Mouse (Mus musculus) thymus, postnatal 10 days (tissue): Measurements from ENCODE around the gene Lemd1.

ENCODE experiments used
- DNase-seq, 2 experiments: peaks; one replicate each; pipeline ENCODE4 v3.0.0; 2021; ENCODE audit warnings: low spot score in 2 of 2

Lemd1 gene

DNA sequence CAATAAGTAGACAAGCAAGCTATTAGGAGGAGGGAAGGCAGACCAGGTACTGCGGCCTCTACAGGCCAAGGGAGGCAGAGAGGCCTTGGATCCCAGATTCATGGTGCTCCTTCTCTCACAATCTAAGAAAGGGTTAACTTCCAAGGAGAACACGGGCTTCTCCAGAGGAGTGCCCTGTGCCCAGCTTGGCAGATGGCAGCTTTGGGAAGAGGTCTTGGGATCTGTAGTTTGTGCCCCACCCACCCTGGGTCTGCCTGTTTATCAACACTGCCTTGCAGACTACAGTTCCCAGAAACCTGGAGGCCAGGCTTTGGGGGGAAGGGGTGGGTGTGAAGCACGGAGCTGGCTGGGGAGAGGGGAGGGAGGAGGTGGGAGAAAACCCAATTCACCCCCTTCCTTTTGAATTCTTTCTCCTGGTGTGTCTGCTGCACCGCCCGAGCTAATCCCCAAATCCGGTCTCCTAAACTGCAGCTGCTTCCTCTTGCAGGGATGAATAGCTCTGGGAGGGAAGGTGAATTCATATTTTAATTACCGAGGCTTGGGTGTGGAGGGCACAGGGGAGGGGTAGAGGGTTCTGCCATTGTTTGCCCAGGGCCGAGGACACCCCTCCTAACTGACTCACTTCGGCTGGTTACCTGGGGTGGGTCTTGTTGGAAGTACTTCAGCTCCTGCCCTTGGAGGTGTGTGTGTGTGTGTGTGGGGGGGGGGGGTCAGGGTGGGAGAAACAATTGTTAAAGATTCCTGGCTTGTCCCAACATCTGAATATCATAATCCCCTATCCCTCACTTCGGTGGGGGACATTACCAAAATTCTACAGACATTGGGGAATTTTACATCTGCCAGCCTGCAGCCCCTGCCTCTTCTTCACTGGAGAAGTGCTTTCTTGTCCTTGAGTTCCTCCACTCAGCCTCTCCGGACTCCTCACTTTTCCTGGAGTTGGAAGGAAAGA, 9.6 kb downstream of the Lemd1 start:
- DNase-seq = no peak

DNA sequence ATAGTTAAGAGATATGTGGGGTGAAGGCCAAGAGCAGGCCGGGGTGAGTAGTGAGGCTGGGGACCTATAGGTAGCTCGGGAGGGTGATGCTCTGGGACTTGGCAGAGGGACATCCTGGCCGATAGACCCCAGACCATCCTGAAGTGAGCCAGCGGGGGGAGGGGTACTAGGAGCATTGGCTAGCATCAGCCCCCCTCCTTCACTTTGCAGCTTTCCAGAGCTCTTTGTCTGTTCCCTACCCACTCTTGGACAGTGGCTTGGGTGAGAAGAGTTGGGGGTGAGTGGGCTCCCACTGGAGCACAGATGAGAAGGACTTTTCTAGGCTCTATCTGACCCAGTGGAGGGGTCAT, 10.3 kb downstream of the Lemd1 start:
- DNase-seq = no peak

DNA sequence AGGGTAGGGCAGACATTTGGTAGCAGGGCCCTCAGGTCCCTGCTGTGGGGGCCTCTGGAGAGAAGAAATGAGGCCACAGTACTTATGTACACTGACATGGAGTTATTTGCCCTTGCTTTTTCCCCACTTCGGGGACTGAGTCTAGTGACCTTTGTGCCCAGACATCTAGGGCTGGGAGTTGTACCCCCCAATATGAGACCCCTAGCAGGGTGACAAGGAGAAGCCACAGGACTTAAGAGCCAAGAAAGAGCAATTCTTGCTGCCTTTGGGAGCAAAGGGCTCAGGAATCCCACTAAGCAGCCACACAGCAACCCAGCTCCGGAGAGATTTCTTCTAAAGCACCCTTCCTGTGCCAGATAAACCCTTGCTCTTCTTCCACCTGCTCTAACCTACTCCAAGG, 10.7 kb downstream of the Lemd1 start:
- DNase-seq = no peak

DNA sequence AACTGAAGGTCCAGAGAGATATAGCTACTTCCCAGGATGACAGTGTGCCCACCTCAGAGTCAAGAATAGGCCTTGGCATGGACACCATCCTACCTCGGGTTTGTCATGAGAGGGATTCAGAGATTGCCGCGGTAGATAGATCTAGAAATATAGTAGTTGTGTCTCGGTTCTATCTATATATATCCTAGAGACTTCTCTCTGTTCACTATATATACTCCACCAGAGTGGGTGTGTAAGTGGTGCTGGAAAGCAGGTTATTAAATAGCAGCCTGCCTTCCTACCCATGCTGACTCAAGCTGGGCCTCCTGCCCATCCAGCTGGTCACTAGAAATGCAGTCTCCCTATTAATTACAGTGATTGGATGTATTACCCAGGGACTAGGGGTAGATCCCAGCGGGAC, 11.5 kb downstream of the Lemd1 start:
- DNase-seq = no peak

DNA sequence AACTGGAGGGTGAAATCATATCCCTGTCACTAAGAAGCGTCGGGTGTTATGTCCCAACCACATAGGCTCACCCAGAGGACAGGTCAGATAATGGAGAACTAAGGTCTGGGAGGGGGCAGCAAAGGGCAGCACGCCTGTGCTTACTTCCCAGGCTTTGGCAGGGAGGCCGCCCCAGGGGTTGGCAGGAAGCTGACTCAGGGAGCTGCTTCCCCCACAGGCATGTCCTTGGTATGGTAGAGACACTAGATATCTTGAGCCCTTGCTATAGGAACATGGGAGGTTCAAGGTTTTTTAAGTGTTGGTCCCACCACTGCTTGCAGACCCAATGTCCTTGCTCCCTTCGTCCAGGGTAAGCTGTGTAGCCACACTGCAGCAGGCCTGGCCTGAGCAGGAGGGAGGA, 14.7 kb downstream of the Lemd1 start:
- no peak for DNase-seq

DNA sequence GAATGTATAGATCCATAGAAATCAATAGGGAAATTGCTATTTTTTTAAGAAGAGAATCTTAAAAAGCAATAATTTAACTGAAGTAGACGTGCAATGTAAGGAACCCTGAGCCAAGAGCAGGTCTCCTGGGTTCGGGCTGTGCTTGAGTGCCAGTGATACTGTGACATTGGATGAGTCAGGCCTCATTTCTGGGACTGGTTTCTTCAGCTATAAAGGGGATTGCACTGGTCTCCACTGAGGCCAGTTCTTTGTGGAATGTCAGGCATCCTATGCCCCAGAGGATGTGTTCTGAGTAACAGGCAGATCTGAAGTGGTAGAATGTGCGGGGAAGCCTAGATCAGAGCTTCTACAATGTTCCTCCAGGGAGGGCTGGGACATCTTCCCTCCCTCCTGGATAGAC, 15.6 kb downstream of the Lemd1 start:
- no peak for DNase-seq

DNA sequence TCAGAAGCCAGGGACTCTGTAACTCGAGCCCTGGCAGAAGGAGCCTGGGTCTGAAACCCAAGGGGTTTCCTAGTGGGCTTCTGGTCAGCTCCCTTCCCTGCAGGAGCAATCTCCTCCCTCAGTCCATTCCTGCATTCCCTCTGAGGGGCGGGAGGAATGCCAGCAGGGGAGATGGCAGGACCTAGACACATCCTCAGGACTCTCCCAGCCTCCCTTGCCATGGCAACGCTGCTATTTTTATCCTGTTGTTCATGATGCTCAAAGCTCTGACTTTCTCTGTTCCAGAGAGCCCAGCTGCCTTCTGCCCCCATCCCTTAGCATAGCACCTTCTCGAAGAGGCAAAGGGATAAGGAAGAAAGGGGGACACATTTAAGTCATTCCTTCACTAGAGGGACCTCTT, 16.9 kb downstream of the Lemd1 start:
- DNase-seq = no peak

DNA sequence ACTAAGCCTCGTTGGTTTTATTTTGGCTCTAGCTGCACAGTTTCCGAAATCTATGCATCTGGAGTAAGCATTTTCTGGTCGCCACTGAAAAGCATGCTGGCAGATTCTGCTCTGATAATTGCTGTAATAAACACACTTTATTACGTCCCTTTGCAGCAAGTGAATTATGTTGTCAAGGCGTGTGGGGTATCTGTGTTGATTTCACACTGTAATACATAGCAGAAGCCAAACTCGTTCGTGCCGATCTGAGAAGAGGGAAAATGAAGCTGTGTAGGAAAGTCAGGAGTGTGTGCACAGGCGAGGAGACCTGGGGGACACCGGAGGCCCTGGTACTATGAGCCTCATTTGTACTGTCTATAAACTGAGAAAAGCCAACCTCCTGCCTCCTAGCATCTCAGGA, 18.2 kb downstream of the Lemd1 start:
- no peak for DNase-seq

DNA sequence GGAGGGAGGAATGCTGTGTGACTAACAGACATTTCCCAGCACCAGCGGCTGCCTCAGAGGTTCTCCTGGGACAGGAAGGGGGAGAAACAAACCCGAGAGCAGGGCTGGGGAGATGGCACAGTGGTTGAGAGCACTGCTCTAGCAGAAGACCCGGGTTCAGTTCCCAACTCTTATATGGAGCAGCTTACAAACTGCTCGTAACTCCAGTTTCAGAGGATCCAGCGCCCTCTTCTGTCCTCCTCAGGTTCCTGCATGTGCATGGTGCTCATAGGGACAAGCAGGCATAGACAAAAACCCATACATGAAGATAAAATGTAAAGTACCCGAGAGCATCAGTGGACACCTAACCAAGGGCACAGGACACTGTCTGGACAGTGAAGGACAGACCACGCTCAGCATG, 19.7 kb downstream of the Lemd1 start:
- DNase-seq = peak in 1 of 2 experiments; percentile 23

DNA sequence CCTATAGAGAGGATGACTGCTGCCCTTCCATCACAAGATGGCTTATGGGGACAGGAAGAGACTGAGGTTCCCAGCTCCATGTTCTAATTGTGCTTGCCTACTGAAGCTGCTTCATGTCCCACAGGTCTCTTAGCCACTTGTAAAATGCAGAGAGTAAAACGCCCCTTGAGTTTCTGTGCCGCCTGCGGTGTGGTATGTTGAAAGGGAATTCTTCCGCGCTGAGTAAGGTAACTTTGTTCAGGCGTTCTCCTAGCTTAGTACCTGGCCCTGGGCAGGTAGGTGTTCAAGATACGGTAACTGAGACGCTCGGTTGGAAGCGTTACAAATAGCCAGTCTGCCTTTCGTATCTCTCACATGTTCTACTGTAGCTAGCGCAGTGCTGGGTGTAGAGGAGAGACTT, 20.4 kb downstream of the Lemd1 start:
- DNase-seq = no peak

DNA sequence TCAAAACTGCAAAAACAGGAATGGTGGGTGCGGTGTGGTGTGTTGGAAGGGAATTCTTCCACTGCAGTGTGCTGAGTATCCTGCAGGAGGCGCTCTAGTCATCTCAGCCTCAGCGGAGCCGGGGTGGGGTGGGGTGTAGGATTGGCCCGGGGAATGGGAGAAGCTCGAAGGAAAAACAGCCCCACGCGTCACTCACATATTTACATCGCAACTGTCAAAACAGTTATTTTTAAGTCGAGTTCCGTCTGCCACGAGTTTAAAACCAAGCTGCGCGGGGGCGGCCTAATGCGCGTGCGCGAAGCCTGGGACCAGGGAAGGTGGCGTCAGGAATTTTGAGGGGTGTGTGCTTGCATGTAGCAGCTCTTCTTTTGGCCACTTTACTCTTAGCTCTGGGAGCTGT, 21.0 kb downstream of the Lemd1 start:
- DNase-seq = peak in 1 of 2 experiments; percentile 22

DNA sequence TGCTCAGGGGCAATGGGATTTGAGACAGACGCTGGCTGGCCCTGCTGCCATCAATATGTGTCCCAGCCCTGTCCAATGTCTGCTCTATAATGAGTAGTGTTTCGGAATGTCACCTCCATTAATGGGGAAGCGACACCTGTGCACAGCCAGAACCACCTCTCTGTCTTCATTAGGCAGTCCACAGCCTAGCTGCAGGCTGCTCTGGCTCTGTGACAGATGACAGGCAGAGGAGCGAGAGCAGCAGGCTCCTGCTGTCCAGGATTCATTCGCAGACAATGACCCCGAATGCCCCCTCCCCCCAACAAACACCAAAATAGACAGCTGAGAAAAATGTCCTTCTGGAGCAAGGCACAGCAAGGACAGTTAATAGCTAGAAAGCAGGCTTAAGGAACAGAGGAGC, 21.8 kb downstream of the Lemd1 start:
- DNase-seq = no peak

DNA sequence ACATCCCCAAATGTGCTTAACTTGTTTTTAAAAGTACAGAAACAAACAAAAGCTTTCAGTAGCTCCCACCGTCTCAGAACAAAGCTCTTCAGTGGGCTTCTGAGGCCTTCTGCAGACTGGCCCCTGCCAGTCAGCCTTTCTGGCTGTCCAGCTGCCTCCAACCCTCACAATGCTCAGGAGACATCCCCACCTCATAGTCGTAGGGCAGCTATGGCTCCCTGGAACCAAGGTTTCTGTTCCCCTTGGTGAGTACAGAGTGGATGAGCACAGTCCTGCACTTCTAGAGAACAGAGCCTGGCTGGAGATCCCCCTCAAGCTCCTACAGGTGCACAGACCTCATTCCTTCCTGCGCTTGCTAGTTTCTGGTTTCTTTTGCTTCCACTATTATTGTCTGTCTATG, 25.0 kb downstream of the Lemd1 start:
- DNase-seq = no peak

DNA sequence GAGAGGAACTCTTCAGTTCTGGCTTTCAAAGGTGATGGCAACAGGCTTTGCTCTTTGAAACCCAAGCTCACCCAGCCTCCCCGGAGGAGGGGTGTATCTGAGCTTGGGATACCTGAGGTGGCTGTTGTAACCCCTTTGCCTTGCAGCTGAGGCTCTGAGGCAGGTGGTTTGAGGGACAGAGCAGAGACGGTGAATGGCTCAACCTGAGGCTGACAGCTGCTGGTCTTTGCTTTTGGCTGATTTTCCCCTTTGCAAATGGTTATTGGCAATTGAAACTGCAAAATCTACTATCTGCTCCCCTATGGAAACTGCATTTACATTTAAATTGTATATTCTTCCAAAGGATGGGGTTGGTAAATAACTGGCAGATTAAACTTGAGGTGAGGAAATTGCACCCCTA, 30.4 kb downstream of the Lemd1 start:
- no peak for DNase-seq

DNA sequence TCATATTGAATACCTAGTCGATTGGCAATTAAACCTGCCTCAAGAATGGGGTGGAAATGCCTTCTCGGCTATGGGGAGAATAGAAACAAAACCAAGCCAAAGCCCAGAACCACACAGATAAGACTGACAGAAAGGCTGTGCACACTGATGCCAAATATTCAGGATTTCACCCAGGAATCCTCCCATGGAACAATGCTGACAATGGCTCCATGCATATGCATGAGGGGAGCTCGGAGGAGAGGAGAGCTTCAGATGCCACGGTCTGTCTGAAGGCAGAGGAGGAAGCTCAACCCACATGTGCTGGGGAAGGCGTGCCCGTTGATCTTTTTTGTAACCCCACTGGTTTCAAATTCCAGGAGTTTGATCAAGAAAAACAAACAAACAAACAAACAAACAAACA, 30.9 kb downstream of the Lemd1 start:
- DNase-seq = no peak

DNA sequence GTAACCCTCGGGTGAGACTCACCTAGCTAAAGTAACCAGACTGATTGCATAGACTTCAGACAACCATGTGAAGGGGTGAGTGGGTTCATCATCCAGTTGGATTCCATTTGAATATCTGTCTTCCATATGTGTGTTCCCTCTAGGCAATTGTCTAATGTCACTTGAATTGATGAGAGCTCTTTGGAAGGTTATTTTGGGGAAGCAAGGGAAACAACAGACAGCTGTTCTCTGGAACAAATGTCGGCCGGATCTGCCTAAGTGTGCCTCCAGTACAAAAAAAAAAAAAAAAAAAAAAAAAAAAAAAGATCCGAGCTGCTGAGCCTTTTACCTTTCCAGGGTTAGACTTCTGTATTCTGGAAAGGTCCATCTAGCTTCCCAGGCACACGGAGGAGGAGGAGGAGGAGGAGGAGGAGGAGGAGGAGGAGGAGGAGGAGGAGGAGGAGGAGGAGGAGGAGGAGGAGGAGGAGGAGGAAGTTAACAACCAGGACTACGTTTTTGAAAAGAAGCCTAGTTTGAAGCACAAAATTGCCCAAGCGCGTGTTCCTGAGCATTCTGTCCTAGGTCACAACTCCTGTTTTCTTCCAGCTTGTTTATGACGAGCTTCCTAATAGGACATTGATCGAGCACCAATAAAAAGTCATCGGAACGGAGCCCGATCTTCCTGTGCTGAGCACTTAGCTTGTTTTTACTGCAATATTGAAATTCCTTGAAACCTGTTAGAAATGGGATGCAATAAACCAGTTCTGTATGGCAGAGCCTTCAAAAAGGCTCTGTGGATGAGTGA, 35.3 kb downstream of the Lemd1 start:
- DNase-seq = no peak

DNA sequence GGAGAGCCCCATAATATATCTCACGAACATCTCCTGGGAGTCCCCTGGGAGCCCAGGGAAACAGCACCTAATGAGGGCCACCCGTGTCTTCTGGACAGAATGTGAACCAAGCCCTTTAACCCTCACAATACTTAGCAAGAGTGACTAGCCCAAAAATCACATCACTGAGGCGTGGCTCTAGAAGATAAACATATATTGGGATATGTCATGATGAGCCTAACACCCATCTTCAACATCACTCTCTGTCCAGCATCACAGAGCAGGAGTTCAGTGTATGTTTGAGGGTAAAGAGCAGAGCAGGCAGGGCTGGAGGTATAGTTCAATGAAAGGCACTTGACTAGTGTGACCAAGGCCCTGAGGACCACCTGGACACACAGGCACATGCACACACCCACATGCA, 38.4 kb downstream of the Lemd1 start, which contains the start of gene Gm10188:
Gene Gm10188, minus strand, starts transcription at position 101 of the 400 bp plus-strand sequence.
- no peak for DNase-seq

DNA sequence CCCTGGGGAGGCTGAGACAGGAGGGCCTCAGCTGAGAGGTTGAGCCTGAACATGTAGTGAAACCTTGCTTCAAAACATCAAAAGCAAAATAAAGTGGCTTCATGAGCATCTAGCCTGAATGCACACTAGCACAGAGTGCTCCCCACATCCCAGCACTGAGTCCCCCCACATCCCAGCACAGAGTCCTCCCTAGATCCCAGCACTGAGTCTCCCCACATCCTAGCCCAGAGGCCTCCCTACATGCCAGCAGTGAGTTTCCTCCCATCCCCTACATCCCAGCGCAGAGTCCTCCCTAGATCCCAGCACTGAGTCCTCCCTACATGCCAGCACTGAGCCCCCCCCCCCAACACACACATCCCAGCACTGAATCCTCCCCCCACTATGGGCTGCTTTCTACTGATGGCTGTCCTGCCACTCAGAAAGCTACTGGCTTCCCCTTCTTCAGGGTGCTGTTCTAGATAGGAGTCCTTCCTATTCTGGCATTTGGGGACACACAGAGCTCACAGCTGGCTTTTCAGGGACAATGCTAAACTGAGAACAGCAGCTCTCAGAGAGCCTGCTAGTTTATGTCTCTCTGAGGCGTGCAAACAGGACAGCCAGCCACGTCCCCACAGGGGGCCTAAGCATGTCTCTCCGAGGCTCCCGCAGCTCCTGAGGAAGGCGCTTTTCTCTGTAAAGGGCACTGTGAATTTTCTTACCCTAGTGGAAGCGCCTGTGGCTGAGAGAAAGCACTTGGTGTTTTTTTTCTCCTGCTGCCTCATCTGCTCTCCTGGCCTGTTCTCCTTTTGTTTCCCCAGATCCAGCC, 40.4 kb downstream of the Lemd1 start:
- no peak for DNase-seq

DNA sequence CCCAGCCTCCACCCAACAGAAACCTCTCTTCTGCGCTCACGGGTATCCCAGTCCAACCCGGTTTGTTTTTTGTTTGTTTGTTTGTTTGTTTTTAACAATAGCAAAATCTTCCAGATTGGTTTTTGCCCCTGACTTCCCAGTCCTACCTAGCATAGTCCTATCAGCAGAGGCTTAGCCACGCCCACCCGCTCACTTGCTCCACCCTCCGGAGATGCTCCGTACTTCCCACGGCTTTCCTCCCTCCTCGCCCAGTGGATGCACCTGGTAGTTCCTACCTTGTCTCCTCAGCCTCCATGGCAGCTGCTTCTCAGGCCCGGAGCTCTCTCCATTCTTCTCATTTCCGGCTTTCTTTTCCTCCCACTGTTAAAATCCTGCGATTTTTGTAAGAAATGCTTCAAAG, 42.3 kb downstream of the Lemd1 start:
- DNase-seq = no peak

DNA sequence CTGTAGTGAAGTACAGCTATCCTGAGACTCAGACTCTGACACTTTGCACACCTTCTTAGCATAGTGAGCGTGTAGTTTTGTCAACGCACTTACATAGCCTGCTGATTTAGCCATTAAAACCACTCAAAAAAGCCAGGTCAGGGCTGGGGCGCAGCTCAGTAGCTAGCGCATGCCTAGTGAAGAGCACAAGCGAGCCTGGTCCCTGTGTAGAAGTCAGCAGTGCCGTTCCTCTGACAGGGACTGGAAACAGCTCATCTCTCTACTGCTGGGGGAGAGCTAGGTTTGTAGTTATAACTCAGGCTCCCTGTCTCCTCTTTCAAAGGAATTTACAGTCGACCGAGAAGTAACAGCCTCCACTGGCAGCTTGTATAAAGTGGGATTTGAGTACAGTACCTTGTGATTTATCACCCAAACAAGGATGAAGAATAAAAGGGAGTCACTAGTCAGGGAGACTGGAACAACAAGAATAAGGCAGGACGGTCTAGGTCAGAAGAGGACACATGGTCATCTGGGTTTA, 43.6 kb downstream of the Lemd1 start:
- no peak for DNase-seq

DNA sequence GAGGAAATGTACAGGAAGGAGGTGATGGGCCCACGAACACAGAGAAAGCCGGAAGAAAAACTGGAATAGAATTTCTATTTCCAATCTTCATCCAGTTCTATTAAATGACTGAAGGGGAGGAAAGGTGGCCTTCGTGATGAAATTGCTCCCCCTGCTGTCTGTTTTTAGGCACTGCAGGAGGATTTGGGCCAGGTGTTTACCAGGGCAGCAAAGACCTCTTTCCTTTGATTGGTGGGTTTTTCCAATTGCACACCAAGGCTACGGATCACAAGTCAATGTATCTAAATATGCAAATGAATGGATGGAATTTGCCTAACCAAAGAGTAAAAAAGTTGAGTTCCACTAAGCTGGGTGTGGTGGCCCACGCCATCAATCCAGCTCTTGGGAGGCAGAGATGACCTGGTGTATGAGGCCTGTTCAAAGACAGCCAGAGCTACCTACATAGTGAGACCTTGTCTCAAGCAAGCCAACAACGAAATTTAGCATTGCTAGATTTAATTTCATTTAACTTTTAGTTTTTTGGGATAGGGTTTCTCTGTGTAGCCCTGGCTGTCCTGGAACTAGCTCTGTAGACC, 46.4 kb downstream of the Lemd1 start:
- peak; percentile 31 to 69 for DNase-seq

DNA sequence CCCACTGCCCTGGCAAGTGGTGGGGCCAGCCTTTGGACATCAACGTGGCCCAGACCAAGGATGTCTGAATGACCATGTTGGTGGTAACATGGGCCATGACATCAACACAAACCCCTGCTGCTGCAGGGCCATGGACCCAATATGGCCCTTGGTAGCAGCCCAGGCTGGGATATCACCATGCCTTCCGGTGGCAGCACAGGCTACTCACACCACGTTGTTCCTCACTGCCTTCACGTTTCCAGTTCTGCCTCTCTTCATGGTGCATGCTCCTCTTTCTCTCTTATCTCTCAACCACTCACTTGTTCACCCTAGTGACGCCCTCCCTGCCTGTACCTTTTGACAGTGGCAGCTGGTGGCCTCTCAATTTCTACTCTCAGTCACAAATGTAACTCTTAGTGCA, 53.8 kb downstream of the Lemd1 start:
- no peak for DNase-seq
